Mouse (Mus musculus) C2C12 (cell line): ENCODE measurements at regions not wholly inside any gene's neighbourhood (a gene's known extent, or its start where the extent isn't known, plus 50 kb on each side); places are given as distances from the start of the nearest gene placed in this dataset.

Source experiments
- CTCF ChIP-seq: IDR thresholded peaks from one replicate; pipeline ENCODE4 v1.5.1; 2011; ENCODE audit not compliant: control insufficient read depth, insufficient read depth, insufficient read length
- FOSL1 ChIP-seq: IDR thresholded peaks from one replicate; pipeline ENCODE4 v1.8.0; 2011; ENCODE audit warnings: mild to moderate bottlenecking, low read length; ENCODE audit not compliant: poor library complexity, insufficient read depth, severe bottlenecking

DNA sequence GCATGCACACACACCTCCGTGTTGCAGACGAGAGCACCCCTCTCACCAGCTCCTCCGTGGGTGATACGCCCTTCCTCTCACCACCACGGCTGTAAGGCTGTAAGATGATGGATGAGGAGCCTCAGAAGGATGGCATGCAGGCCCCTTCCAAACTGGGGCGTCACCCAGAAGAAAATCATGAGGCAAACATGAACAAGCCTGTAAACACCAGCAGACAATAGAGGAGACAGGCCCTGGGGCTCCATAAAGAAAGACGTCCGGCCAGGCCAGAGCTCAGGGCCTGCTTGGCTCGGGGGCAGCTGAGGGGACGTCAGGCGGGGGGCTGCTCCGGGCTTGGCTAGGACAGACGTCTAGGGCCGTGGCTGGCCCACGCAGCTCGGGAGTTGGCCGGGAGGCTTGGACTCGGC lies 50.6 kb upstream of the Eln start:
- no peak for TF ChIP-seq CTCF
- TF ChIP-seq FOSL1 = no peak
